Mouse (Mus musculus) spleen, adult 2 months (tissue): Measurements from ENCODE around the gene Ppm1a.

Experiments
- CTCF ChIP-seq: fragments of 200-500 bp; IDR thresholded peaks from 2 replicates; pipeline ENCODE4 v1.5.1; 2011; ENCODE audit warnings: mild to moderate bottlenecking, inconsistent platforms; ENCODE audit not compliant: insufficient read depth, insufficient read length, insufficient replicate concordance; ENCODE audit errors: extremely low read depth
- POLR2A ChIP-seq: fragments of 200-500 bp; IDR thresholded peaks from 2 replicates; pipeline ENCODE4 v1.6.1; 2011; ENCODE audit warnings: low read depth, low read length, inconsistent platforms

- TF ChIP-seq CTCF (no peak), POLR2A (no peak)
Observed at GRCm38 (mm10) chr12:72748841-72749240, 8.4 kb upstream of the Ppm1a start.
